Mouse (Mus musculus): ENCODE measurements around the gene Scyl3. TPM values are rescaled to one million over a fixed set of nuclear protein-coding genes. Genes with fewer than 3 reads are reported as not detected.
A peak's percentile ranks its signal among the peaks of the same experiment; 100 is the strongest.

Scyl3 gene
- total and polyA plus RNA-seq, 2 experiments from 2014 or later, result 7.3 to 11.2 TPM

- DNase-seq (ENCODE audit: low spot score) (no peak), ATAC-seq (ENCODE audit: insufficient read depth, low read depth) (no peak)
- no peak overlapping the region for H3K4me2 ChIP-seq (ENCODE audit: low read depth, low read length)
- no peaks in the 10 kb centered on the region for H3K27me3 ChIP-seq (ENCODE audit: control insufficient read depth, insufficient read depth, low read length)
- WGBS, result 83% methylated on average over 2 of the region's 2 CpGs
- H3K4me3 ChIP-seq (ENCODE audit: low read depth, low read length), result no peak overlapping the region
- TF ChIP-seq EP300 (IDR thresholded peaks at IDR 0.05; ENCODE audit: low read depth), result no peak
- TF ChIP-seq CTCF (IDR thresholded peaks at IDR 0.05; ENCODE audit: low read depth), result no peak
- no peaks in the 10 kb centered on the region for H3K9me3 ChIP-seq (replicated peaks; ENCODE audit: control insufficient read depth, low read length)
- no peak overlapping the region for H3K9ac ChIP-seq (replicated peaks; ENCODE audit: low read depth, low read length)
- H3K36me3 ChIP-seq (replicated peaks; ENCODE audit: control insufficient read depth, insufficient read depth, low read length), result no peaks in the 10 kb centered on the region
- no peak overlapping the region for H3K27ac ChIP-seq (ENCODE audit: low read depth)
- H3K4me1 ChIP-seq (ENCODE audit: control insufficient read depth, insufficient read depth), result no peaks in the 10 kb centered on the region
These were observed 29.3 kb upstream of the Scyl3 start for GRCm38 (mm10) chr1:163899575-163899974.

DNA sequence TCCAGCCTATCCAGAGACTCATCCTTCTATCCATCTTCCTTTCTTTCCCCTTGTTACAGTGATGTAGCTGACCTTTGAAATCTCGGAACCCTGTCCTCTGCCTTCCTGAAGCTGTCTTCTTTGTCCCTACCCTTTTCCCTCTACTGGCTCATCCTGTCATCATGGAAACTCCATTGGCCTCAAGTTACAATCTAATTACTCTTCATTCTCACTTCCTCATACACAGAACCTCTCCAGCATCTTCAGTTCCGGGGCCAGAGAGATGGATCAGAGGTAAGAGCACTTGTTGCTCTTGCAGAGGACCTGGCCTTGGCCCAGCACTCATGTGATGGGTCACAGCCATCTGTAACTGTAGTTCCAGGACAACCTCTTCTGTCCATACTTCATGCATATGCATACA, 28.7 kb upstream of the Scyl3 start:
- Histone ChIP-seq H3K36me3 (replicated peaks; ENCODE audit: control insufficient read depth, insufficient read depth, low read length) (no peaks in the 10 kb centered on the region), H3K27ac (ENCODE audit: low read depth) (no peak overlapping the region), H3K27me3 (ENCODE audit: control insufficient read depth, insufficient read depth, low read length) (no peaks in the 10 kb centered on the region), H3K9me3 (replicated peaks; ENCODE audit: control insufficient read depth, low read length) (no peaks in the 10 kb centered on the region), H3K4me2 (ENCODE audit: low read depth, low read length) (no peak overlapping the region), H3K4me3 (ENCODE audit: low read depth, low read length) (no peak overlapping the region), H3K9ac (replicated peaks; ENCODE audit: low read depth, low read length) (no peak overlapping the region), H3K4me1 (ENCODE audit: control insufficient read depth, insufficient read depth) (no peaks in the 10 kb centered on the region)
- ATAC-seq (ENCODE audit: insufficient read depth, low read depth) (no peak), DNase-seq (ENCODE audit: low spot score) (no peak)
- TF ChIP-seq CTCF (IDR thresholded peaks at IDR 0.05; ENCODE audit: low read depth), result no peak
- TF ChIP-seq EP300 (IDR thresholded peaks at IDR 0.05; ENCODE audit: low read depth), result no peak
- 80% methylated on average over 2 of the region's 2 CpGs for WGBS

- Histone ChIP-seq H3K36me3 (replicated peaks; ENCODE audit: control insufficient read depth, insufficient read depth, low read length) (no peaks in the 10 kb centered on the region), H3K4me3 (ENCODE audit: low read depth, low read length) (no peak overlapping the region), H3K27ac (ENCODE audit: low read depth) (no peak overlapping the region), H3K9ac (replicated peaks; ENCODE audit: low read depth, low read length) (no peak overlapping the region), H3K9me3 (replicated peaks; ENCODE audit: control insufficient read depth, low read length) (no peaks in the 10 kb centered on the region), H3K4me1 (ENCODE audit: control insufficient read depth, insufficient read depth) (no peaks in the 10 kb centered on the region), H3K4me2 (ENCODE audit: low read depth, low read length) (no peak overlapping the region), H3K27me3 (ENCODE audit: control insufficient read depth, insufficient read depth, low read length) (no peaks in the 10 kb centered on the region)
- ATAC-seq (ENCODE audit: insufficient read depth, low read depth), result no peak
- TF ChIP-seq EP300 (IDR thresholded peaks at IDR 0.05; ENCODE audit: low read depth), result no peak
- no peak for TF ChIP-seq CTCF (IDR thresholded peaks at IDR 0.05; ENCODE audit: low read depth)
- 73% methylated on average over 3 of the region's 3 CpGs for WGBS
- DNase-seq (ENCODE audit: low spot score), result no peak
These were observed 25.5 kb upstream of the Scyl3 start for GRCm38 (mm10) chr1:163903411-163903810.

- no peak for ATAC-seq (ENCODE audit: insufficient read depth, low read depth)
- Histone ChIP-seq H3K4me2 (ENCODE audit: low read depth, low read length) (no peak overlapping the region), H3K9ac (replicated peaks; ENCODE audit: low read depth, low read length) (no peak overlapping the region), H3K27me3 (ENCODE audit: control insufficient read depth, insufficient read depth, low read length) (no peaks in the 10 kb centered on the region), H3K4me3 (ENCODE audit: low read depth, low read length) (no peak overlapping the region), H3K9me3 (replicated peaks; ENCODE audit: control insufficient read depth, low read length) (no peaks in the 10 kb centered on the region), H3K4me1 (ENCODE audit: control insufficient read depth, insufficient read depth) (no peaks in the 10 kb centered on the region), H3K36me3 (replicated peaks; ENCODE audit: control insufficient read depth, insufficient read depth, low read length) (no peaks in the 10 kb centered on the region), H3K27ac (ENCODE audit: low read depth) (no peak overlapping the region)
- TF ChIP-seq EP300 (IDR thresholded peaks at IDR 0.05; ENCODE audit: low read depth), result no peak
- TF ChIP-seq CTCF (IDR thresholded peaks at IDR 0.05; ENCODE audit: low read depth), result no peak
- WGBS, result 67% methylated on average over 4 of the region's 4 CpGs
- DNase-seq (ENCODE audit: low spot score), result no peak
These were observed 21.7 kb upstream of the Scyl3 start for GRCm38 (mm10) chr1:163907007-163907811.

GRCm38 (mm10) chr1:163908389-163908788, 20.5 kb upstream of the Scyl3 start:
- no peak for ATAC-seq (ENCODE audit: insufficient read depth, low read depth)
- H3K4me2 ChIP-seq (ENCODE audit: low read depth, low read length), result no peak overlapping the region
- TF ChIP-seq EP300 (IDR thresholded peaks at IDR 0.05; ENCODE audit: low read depth) (no peak), CTCF (IDR thresholded peaks at IDR 0.05; ENCODE audit: low read depth) (no peak)

DNA sequence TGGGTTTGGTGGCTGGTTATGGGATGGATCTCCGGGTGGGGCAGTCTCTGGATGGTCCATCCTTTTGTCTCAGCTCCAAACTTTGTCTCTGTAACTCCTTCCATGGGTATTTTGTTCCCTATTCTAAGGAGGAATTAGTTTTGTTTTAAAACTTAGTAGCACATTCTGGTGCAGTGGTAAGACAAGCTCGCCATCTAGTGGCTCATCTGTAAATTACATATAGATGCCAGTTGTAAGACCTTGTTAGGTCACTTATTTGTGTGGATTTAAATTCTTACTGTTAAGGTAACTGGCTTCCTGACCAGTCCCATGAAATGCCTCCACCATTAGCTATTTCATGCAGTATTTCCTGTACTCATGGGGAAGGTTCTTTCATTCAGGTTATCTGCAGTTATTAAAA, 18.6 kb upstream of the Scyl3 start:
- TF ChIP-seq EP300 (IDR thresholded peaks at IDR 0.05; ENCODE audit: low read depth) (no peak), CTCF (IDR thresholded peaks at IDR 0.05; ENCODE audit: low read depth) (peak; percentile 78)
- Histone ChIP-seq H3K27ac (ENCODE audit: low read depth) (no peak overlapping the region), H3K4me1 (ENCODE audit: control insufficient read depth, insufficient read depth) (no peaks in the 10 kb centered on the region), H3K4me3 (ENCODE audit: low read depth, low read length) (no peak overlapping the region), H3K9me3 (replicated peaks; ENCODE audit: control insufficient read depth, low read length) (no peaks in the 10 kb centered on the region), H3K9ac (replicated peaks; ENCODE audit: low read depth, low read length) (no peak overlapping the region), H3K36me3 (replicated peaks; ENCODE audit: control insufficient read depth, insufficient read depth, low read length) (no peaks in the 10 kb centered on the region), H3K27me3 (ENCODE audit: control insufficient read depth, insufficient read depth, low read length) (no peaks in the 10 kb centered on the region), H3K4me2 (ENCODE audit: low read depth, low read length) (no peak overlapping the region)
- 0 out of 2 replicates have a peak, but pooled peaks have one; percentile 47 for ATAC-seq (ENCODE audit: insufficient read depth, low read depth)
- 6% methylated on average over 2 of the region's 2 CpGs for WGBS
- DNase-seq (ENCODE audit: low spot score), result peak; percentile 69

More at GRCm38 (mm10) chr1:163908389-163908788, 20.5 kb upstream of the Scyl3 start:
- Histone ChIP-seq H3K4me1 (ENCODE audit: control insufficient read depth, insufficient read depth) (no peaks in the 10 kb centered on the region), H3K9me3 (replicated peaks; ENCODE audit: control insufficient read depth, low read length) (no peaks in the 10 kb centered on the region), H3K27ac (ENCODE audit: low read depth) (no peak overlapping the region), H3K9ac (replicated peaks; ENCODE audit: low read depth, low read length) (no peak overlapping the region), H3K4me3 (ENCODE audit: low read depth, low read length) (no peak overlapping the region), H3K27me3 (ENCODE audit: control insufficient read depth, insufficient read depth, low read length) (no peaks in the 10 kb centered on the region), H3K36me3 (replicated peaks; ENCODE audit: control insufficient read depth, insufficient read depth, low read length) (no peaks in the 10 kb centered on the region)
- no peak for DNase-seq (ENCODE audit: low spot score)
- 21% methylated on average over 11 of the region's 11 CpGs for WGBS
